Mouse (Mus musculus): Measurements from ENCODE around the gene Pdlim7.

Gene Pdlim7

GRCm38 (mm10) chr13:55522730-55523129, 9.3 kb upstream of the Pdlim7 start:
- DNase-seq (ENCODE audit: low read depth, low spot score), result peak; percentile 47

GRCm38 (mm10) chr13:55519606-55520005, 6.1 kb upstream of the Pdlim7 start:
- no peak for DNase-seq (ENCODE audit: low read depth, low spot score)

GRCm38 (mm10) chr13:55516955-55517354, 3.5 kb upstream of the Pdlim7 start:
- DNase-seq (ENCODE audit: low read depth, low spot score), result peak; percentile 83

- no peak for DNase-seq (ENCODE audit: low read depth, low spot score)
Measured at GRCm38 (mm10) chr13:55513828-55514227, 352 bp upstream of the Pdlim7 start.

- peak; percentile 61 for DNase-seq (ENCODE audit: low read depth, low spot score)
Measured at GRCm38 (mm10) chr13:55512379-55513031, 971 bp downstream of the Pdlim7 start.

- no peak for DNase-seq (ENCODE audit: low read depth, low spot score)
Measured at GRCm38 (mm10) chr13:55511492-55511861, 2.0 kb downstream of the Pdlim7 start.

- DNase-seq (ENCODE audit: low read depth, low spot score), result peak; percentile 66
Measured at GRCm38 (mm10) chr13:55510668-55511491, 2.6 kb downstream of the Pdlim7 start.

- peak; percentile 61 for DNase-seq (ENCODE audit: low read depth, low spot score)
Measured at GRCm38 (mm10) chr13:55510332-55510667, 3.2 kb downstream of the Pdlim7 start.

- no peak for DNase-seq (ENCODE audit: low read depth, low spot score)
Measured at GRCm38 (mm10) chr13:55508531-55508930, 4.9 kb downstream of the Pdlim7 start.

GRCm38 (mm10) chr13:55507877-55508276, 5.6 kb downstream of the Pdlim7 start:
- DNase-seq (ENCODE audit: low read depth, low spot score), result peak; percentile 76

- DNase-seq (ENCODE audit: low read depth, low spot score), result no peak
Measured at GRCm38 (mm10) chr13:55506697-55507096, 6.8 kb downstream of the Pdlim7 start.

- DNase-seq (ENCODE audit: low read depth, low spot score), result no peak
Measured at GRCm38 (mm10) chr13:55505810-55506209, 7.7 kb downstream of the Pdlim7 start.

GRCm38 (mm10) chr13:55504390-55504789, 9.1 kb downstream of the Pdlim7 start:
- no peak for DNase-seq (ENCODE audit: low read depth, low spot score)

GRCm38 (mm10) chr13:55502405-55502804, 11.1 kb downstream of the Pdlim7 start:
- no peak for DNase-seq (ENCODE audit: low read depth, low spot score)

- no peak for DNase-seq (ENCODE audit: low read depth, low spot score)
Measured at GRCm38 (mm10) chr13:55500575-55500974, 12.9 kb downstream of the Pdlim7 start.

GRCm38 (mm10) chr13:55498906-55499305, 14.6 kb downstream of the Pdlim7 start:
- DNase-seq (ENCODE audit: low read depth, low spot score), result no peak

- DNase-seq (ENCODE audit: low read depth, low spot score), result no peak
Measured at GRCm38 (mm10) chr13:55496661-55497060, 16.8 kb downstream of the Pdlim7 start.

- DNase-seq (ENCODE audit: low read depth, low spot score), result no peak
Measured at GRCm38 (mm10) chr13:55495702-55496101, 17.8 kb downstream of the Pdlim7 start.

- no peak for DNase-seq (ENCODE audit: low read depth, low spot score)
Measured at GRCm38 (mm10) chr13:55494883-55495621, 18.4 kb downstream of the Pdlim7 start.

GRCm38 (mm10) chr13:55494257-55494656, 19.2 kb downstream of the Pdlim7 start:
- no peak for DNase-seq (ENCODE audit: low read depth, low spot score)

- no peak for DNase-seq (ENCODE audit: low read depth, low spot score)
Measured at GRCm38 (mm10) chr13:55487578-55488498, 25.6 kb downstream of the Pdlim7 start, which contains the start of gene Dbn1. Dbn1 (minus strand) TSS chr13:55488111.
